Mouse (Mus musculus) layer of hippocampus, postnatal 10 days (tissue): ENCODE measurements around the gene Atxn7. TPM values are rescaled to one million over a fixed set of nuclear protein-coding genes. Genes with fewer than 3 reads are reported as not detected.
A peak's percentile ranks its signal among the peaks of the same experiment; 100 is the strongest.

ENCODE experiments used
- DNase-seq, 2 experiments: peaks; one replicate each; pipeline ENCODE4 v3.0.0; 2021; ENCODE audit warnings: low spot score in 2 of 2
- total RNA-seq, 2 experiments: library from RNA; stranded (reverse); gene quantifications; 2 replicates each; pipeline ENCODE4 v1.2.3; 2021

Atxn7 gene
- total RNA-seq, 2 experiments from 2014 or later = 18.8 to 26.8 TPM

- DNase-seq = no peak
These were observed 149.5 kb downstream of the Atxn7 start for GRCm38 (mm10) chr14:14110710-14111109.

- peak; percentile 91 to 94 for DNase-seq
These were observed 159.2 kb downstream of the Atxn7 start, which contains the start of gene Psmd6 for GRCm38 (mm10) chr14:14120230-14121096. TSS of gene Psmd6 (minus strand) at chr14:14120984.

Other genes with a start within 250 kb of the Atxn7 start
- not detected for gene Gm281, start 47.0 kb upstream of the Atxn7 start, total RNA-seq
- gene Thoc7, start 412 bp downstream of the Atxn7 start, total RNA-seq = 100 to 1,000 TPM; 109 to 128 TPM
- 100 to 1,000 TPM; 137 to 148 TPM for gene Psmd6, start 159.5 kb downstream of the Atxn7 start, total RNA-seq
- not detected for gene Olfr720, start 225.4 kb downstream of the Atxn7 start, total RNA-seq